Mouse (Mus musculus) spleen, postnatal 36 days (tissue): Measurements from ENCODE around the gene Prok2.

Experiments
- DNase-seq, 2 experiments: peaks; one replicate each; pipeline ENCODE4 v3.0.0; 2022; ENCODE audit warnings: low spot score in 2 of 2, mixed read lengths in 1 of 2

Prok2 gene

DNA sequence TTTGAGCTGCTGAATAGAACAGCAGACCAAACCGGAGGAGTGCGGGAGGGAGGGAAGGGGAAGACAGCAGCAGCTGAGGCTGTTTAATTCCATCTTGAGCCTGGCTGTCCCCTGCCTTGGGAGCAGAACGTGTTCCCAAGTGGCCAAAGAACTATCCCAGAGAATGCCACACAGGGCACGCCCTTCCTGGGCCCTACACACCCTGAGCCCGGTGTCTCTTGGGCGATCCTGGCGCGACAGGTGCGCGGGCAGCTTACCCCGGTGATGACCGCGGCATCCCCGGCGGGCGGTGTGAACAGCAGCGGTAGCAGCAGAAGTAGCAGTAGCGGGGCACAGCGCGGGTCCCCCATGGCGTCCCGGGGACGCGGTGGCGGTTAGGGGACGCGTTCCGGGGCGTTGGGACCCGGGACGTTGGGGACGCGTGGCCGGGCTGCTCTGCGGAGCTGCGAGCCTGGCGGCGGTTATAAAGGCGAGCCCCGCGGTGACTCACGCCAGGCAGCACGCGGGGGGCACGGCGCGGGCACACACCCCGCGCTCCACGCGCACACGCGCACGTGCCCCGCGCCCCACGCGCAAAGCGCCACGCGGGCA, at the start of gene Prok2:
Prok2 (minus strand) TSS at position 422 of the 591 bp plus-strand sequence.
- DNase-seq = no peak

DNA sequence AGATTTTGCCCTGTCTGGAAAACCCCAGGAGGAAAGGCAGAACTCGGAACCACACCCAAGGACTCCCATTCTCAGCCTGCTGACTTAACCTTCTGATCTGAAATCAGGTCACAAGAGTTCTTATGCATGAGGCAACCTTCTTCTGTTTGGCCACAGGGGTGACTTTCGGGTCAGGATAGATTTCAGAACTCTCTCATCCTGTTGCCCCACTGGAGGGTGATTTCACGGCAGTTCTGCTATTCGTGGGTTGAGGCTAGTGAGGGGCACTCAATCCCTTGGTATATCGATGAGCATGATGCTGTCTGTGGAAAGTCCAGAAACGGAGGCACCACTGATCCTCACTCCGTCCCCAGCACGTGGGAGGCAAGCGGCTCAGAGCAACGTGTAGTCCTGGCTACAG, 48.5 kb upstream of the Prok2 start:
- DNase-seq = no peak

DNA sequence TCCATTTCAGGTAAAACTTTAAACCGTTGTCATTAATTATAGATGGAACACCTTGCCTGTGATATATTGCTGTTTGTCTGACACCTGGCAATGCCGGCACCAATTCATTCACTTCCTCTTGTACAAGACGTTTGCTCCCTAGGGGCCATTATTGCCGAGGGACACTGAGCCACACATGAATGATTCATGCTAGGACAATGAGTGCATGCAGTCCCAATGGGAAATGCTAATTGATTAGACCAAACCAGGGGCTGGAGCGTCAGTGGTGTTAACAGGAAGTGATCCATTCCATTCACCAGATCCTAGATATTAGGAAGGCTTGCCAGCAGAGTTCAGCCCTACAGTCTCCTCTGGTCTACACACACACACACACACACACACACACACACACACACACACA, 42.3 kb upstream of the Prok2 start:
- no peak for DNase-seq

- no peak for DNase-seq
Observed at GRCm38 (mm10) chr6:99764916-99765315, 38.7 kb upstream of the Prok2 start.

DNA sequence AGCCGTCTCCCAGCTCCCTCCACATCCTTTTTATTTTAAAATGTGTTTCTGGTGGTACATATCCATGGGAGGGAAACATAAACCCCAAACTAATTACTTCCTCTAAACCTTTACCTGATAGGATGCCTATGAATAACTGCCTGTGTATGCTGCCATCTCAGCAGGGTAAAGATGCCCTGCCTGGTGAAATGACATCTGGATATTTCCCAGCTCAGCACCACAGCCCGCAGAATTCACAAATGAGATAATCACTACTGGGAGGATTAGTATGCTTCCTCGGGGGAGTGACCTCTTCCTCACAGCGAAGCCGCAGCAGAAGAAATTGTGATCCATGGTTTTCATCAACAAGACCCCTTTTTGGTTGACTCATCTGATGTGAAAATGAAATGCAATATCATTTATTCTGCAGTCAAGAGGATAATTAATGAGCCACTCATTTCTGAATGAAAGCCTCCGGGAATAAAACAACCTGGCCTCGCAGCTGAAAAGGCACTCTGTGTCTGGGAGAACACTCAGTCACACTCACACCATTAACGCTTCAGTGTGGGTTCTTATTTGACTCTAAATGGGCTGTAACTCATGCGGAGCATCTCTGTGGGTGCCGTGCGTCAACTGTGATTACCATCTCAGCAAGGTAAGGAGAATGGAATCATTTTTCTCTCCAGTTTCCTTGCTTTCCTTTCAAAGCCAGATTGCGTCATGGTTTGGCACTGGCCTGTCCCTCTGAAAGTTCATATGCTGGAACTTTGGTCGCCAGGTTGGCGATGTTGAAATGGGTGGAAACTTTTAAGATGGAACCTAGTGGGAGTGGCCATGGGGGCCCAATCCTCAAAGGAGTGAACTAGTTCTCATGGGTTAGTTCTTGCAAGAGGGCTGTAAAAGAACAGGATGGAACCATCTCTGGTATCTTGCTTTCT, 36.1 kb upstream of the Prok2 start:
- DNase-seq = no peak

DNA sequence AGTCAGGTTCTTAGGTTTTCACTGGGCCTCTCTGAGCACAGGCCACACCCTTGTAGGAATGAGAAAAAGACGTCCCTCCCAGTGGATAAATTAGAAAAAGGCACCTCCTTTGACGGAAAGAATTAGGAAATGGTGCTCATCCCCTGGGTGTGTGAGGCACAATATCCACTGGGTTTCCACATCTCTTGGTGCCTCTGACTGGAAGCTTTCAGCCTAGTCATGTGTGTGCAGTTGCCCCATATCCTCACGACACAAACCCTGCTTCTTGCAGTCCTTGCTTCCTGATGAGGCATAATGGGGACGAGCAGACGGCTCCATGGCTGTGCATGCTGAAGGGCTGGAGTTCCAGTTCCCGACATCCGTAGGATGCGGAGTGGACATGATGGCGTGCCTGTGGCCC, 29.9 kb upstream of the Prok2 start:
- DNase-seq = peak in 1 of 2 experiments; percentile 3

GRCm38 (mm10) chr6:99751308-99751707, 25.1 kb upstream of the Prok2 start:
- DNase-seq = no peak

- DNase-seq = no peak
Observed at GRCm38 (mm10) chr6:99746275-99746674, 20.1 kb upstream of the Prok2 start.

DNA sequence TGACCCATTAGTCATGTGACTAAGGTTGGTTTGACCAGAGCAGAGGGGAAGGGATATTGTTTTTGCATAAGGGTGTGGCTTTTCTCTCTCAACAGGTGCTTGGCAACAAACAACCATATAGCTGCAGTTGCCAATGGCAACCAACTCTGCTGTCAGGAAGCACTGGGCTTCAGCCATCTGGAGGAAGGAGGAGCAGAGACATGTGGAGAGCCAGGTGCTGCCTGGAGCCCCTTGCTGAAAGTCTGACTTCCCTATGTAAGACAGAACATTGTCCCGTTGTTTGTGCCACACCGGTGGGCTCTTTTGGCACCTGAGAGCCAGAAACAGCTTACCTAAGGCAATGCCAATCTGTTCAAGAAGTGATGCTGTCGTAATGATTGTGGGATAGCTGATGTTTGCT, 16.7 kb upstream of the Prok2 start:
- DNase-seq = no peak

- DNase-seq = no peak
Observed at GRCm38 (mm10) chr6:99734666-99735065, 8.5 kb upstream of the Prok2 start.

DNA sequence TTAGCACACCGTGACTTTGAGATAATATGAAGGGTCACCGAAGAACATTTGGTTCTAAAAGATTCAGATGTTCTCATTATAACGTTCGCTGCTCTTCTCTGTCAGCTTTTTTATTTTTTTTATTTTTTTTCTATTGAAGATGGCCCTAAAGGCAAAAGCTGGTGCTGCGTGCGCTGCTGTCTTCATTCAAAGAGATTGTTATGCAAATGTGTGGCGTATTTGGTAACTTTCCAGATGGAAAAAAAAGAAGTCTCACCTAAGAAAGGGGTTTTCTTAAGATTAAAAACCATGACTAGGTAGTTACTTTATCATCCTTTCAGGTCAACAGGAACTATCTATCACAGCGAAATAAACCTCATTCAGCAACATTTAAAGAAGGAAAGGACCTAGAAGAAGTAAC, 6.5 kb upstream of the Prok2 start:
- DNase-seq = no peak

DNA sequence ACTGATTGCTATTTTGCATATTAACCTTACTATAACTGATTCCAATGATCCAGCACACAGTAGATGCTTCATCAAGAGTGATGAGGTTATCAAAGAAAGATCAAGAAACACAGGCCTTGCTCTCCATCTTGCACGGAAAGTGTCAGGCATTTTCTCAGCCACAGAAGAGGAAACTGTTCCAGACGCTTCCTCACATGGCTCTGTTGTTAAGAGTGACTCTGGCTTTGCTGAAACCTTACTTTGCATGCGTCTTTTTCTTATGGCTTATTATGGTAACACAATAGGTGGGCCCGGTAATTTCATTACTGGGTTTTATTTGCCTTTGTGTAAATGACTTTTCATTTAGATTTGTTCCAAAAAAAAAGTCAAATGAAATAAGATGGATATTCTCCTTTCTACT, 5.7 kb upstream of the Prok2 start:
- no peak for DNase-seq

DNA sequence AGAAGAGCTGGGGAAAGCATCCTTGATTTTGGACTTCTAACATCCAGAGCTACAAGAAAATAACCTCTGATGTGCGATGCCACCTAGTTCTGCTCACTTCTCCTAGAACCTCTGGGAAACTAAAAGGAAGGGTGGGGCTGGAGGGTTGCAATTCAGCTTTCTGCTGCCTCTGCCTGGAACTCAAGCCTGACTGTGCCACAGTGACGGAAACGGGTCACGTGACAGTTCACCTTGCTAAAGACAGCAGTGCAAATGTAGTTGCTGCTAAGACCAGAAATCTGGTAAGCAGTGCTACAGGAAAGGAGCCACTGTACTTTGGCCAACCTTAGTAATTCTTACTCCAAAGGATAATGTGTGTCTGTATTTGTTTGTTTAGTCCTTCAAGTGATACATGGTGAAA, 3.7 kb upstream of the Prok2 start:
- no peak for DNase-seq

DNA sequence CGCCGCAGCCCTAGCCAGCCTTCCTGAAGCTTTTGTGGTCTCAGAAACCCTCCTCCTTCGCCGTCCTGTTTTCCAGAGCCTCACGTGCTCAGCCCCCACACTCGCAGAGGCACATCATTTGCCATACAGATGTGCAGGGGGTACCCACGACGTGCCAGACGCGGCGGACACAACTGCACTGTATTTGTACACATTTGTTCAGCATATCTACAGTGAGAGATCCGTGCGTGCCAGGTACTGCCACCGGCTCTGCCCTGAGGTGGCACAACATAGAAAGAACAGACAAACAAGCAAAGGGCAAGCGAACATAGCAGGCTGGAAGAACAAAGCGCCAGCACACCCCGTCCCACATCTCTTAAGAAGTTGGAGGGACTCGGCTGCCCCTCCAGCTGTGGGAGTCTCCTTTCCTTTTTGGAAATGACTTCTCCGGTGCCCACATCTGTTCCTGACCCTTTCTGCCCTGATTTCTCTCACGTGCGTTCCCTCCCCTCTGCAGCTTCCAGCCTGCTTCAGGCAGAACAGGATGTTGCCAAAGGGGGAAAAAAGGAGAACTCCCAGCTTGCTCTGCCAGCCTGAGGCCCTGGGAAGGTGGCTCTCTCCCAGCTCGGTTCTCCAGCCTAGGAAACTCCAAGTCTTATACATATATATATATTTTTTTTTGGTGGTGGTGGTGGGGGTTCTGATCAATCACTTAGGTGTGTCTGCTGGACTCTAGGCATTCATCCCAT, 548 bp upstream of the Prok2 start:
- no peak for DNase-seq

- DNase-seq = no peak
Observed at GRCm38 (mm10) chr6:99722390-99722789, 3.8 kb downstream of the Prok2 start.

DNA sequence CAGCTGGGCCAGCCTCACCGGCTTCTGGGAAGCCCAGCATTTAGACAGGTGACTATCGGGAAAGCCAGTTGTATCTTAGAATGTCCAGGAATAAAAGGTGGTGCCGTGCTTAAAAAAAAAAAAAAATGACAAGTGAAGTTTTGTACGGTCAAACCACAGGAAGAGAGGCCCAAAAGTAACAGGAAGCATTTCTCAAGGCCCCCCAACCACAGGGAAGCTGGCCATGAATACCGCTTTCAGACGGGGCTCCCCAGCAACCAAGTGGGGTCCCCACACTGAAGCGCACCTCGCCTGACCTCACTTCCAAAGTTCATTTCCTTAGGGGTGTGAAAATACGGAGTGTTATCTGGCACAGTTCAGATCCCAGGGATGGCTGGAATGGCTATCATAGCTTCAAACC, 5.2 kb downstream of the Prok2 start:
- no peak for DNase-seq

- DNase-seq = no peak
Observed at GRCm38 (mm10) chr6:99715913-99716312, 10.3 kb downstream of the Prok2 start.

GRCm38 (mm10) chr6:99715191-99715590, 11.0 kb downstream of the Prok2 start:
- DNase-seq = no peak

GRCm38 (mm10) chr6:99713256-99713655, 12.9 kb downstream of the Prok2 start:
- no peak for DNase-seq

GRCm38 (mm10) chr6:99711576-99712101, 14.6 kb downstream of the Prok2 start:
- no peak for DNase-seq

DNA sequence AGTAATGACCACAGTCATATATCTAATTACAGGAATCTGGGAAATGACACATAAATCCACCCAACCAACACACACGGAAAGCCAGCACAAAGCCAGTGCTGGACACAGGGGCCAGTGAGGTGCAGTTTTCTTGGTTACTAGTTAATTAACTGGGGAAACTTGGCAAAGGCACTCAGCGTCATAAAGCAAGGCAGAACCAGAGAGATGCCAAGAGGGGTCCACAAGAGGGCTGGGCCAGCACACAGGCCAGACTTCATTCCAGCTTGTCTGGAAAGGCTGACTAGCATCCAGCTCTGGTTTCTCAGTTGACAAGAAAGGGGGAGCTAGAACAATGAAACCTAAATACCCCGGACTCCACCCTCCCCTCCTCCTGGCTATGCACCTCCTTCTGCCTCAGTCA, 25.7 kb downstream of the Prok2 start:
- DNase-seq = no peak
